Mouse (Mus musculus): ENCODE measurements around the gene Nrxn2. TPM values are rescaled to one million over a fixed set of nuclear protein-coding genes. Genes with fewer than 3 reads are reported as not detected.
A peak's percentile ranks its signal among the peaks of the same experiment; 100 is the strongest.

Nrxn2 gene
- polyA plus RNA-seq, 1 experiment: 7.3 TPM

GRCm38 (mm10) chr19:6377327-6378040, 41.0 kb upstream of the Nrxn2 start:
- DNase-seq: no peak
- Histone ChIP-seq H3K4me1 (ENCODE audit: control insufficient read depth, insufficient read depth, low read length) (no peaks in the 10 kb centered on the region; the same call in 1 of the 2 replicates), H3K4me3 (replicated peaks; ENCODE audit: extremely low read depth, low read depth, low read length) (no peak overlapping the region)
- TF ChIP-seq CTCF (IDR thresholded peaks at IDR 0.05; ENCODE audit: insufficient read depth, low read length) (no peak), POLR2A (IDR thresholded peaks at IDR 0.05; ENCODE audit: borderline replicate concordance, extremely low read depth, low read depth, low read length) (no peak)
- 82% methylated on average over 11 of the region's 11 CpGs for WGBS

- WGBS: 91% methylated on average over 9 of the region's 9 CpGs
- no peak for DNase-seq
- H3K4me1 ChIP-seq (ENCODE audit: control insufficient read depth, insufficient read depth, low read length): peaks cover 8% of the 10 kb centered on the region
- TF ChIP-seq POLR2A (IDR thresholded peaks at IDR 0.05; ENCODE audit: borderline replicate concordance, extremely low read depth, low read depth, low read length) (no peak), CTCF (IDR thresholded peaks at IDR 0.05; ENCODE audit: insufficient read depth, low read length) (no peak)
- H3K4me3 ChIP-seq (replicated peaks; ENCODE audit: extremely low read depth, low read depth, low read length): no peak overlapping the region
These were observed 37.9 kb upstream of the Nrxn2 start for GRCm38 (mm10) chr19:6380411-6381166.

GRCm38 (mm10) chr19:6381238-6381637, 37.3 kb upstream of the Nrxn2 start:
- 96% methylated on average over 5 of the region's 5 CpGs for WGBS
- no peak for DNase-seq
- Histone ChIP-seq H3K4me1 (ENCODE audit: control insufficient read depth, insufficient read depth, low read length) (peaks cover 8% of the 10 kb centered on the region), H3K4me3 (replicated peaks; ENCODE audit: extremely low read depth, low read depth, low read length) (no peak overlapping the region)
- TF ChIP-seq CTCF (IDR thresholded peaks at IDR 0.05; ENCODE audit: insufficient read depth, low read length): no peak
- no peak for TF ChIP-seq POLR2A (IDR thresholded peaks at IDR 0.05; ENCODE audit: borderline replicate concordance, extremely low read depth, low read depth, low read length)

- no peak for DNase-seq
- TF ChIP-seq POLR2A (IDR thresholded peaks at IDR 0.05; ENCODE audit: borderline replicate concordance, extremely low read depth, low read depth, low read length) (no peak), CTCF (IDR thresholded peaks at IDR 0.05; ENCODE audit: insufficient read depth, low read length) (no peak)
- WGBS: 27% methylated on average over 4 of the region's 4 CpGs
- Histone ChIP-seq H3K4me3 (replicated peaks; ENCODE audit: extremely low read depth, low read depth, low read length) (no peak overlapping the region), H3K4me1 (ENCODE audit: control insufficient read depth, insufficient read depth, low read length) (peaks cover 8% of the 10 kb centered on the region)
These were observed 36.1 kb upstream of the Nrxn2 start for GRCm38 (mm10) chr19:6382323-6382924.

GRCm38 (mm10) chr19:6383470-6383869, 35.1 kb upstream of the Nrxn2 start:
- TF ChIP-seq CTCF (IDR thresholded peaks at IDR 0.05; ENCODE audit: insufficient read depth, low read length): no peak
- DNase-seq: no peak
- 31% methylated on average over 5 of the region's 5 CpGs for whole genome bisulfite sequencing
- Histone ChIP-seq H3K4me1 (ENCODE audit: control insufficient read depth, insufficient read depth, low read length) (peaks cover 8% of the 10 kb centered on the region), H3K4me3 (replicated peaks; ENCODE audit: extremely low read depth, low read depth, low read length) (no peak overlapping the region)

- WGBS: 13% methylated on average over 7 of the region's 7 CpGs
- H3K4me1 ChIP-seq (ENCODE audit: control insufficient read depth, insufficient read depth, low read length): peaks cover 8% of the 10 kb centered on the region
- DNase-seq: peak; percentile 40
- peak within 1 kb of the TSS; percentile 42 for H3K4me3 ChIP-seq (replicated peaks; ENCODE audit: extremely low read depth, low read depth, low read length)
- no peak for TF ChIP-seq CTCF (IDR thresholded peaks at IDR 0.05; ENCODE audit: insufficient read depth, low read length)
- peak; percentile 80; the same call in 1 of the 2 replicates for TF ChIP-seq POLR2A (IDR thresholded peaks at IDR 0.05; ENCODE audit: borderline replicate concordance, extremely low read depth, low read depth, low read length)
These were observed 34.4 kb upstream of the Nrxn2 start, which contains the start of gene Pygm for GRCm38 (mm10) chr19:6384128-6384527. Pygm (plus strand) TSS chr19:6384399.

- peaks cover 8% of the 10 kb centered on the region for H3K4me1 ChIP-seq (ENCODE audit: control insufficient read depth, insufficient read depth, low read length)
- no peak for DNase-seq
- no peak for TF ChIP-seq CTCF (IDR thresholded peaks at IDR 0.05; ENCODE audit: insufficient read depth, low read length)
- no peak for TF ChIP-seq POLR2A (IDR thresholded peaks at IDR 0.05; ENCODE audit: borderline replicate concordance, extremely low read depth, low read depth, low read length)
- no peak overlapping the region for H3K4me3 ChIP-seq (replicated peaks; ENCODE audit: extremely low read depth, low read depth, low read length)
- WGBS: 60% methylated on average over 11 of the region's 11 CpGs
These were observed 33.6 kb upstream of the Nrxn2 start for GRCm38 (mm10) chr19:6384954-6385353.

GRCm38 (mm10) chr19:6385419-6385818, 33.1 kb upstream of the Nrxn2 start:
- TF ChIP-seq POLR2A (IDR thresholded peaks at IDR 0.05; ENCODE audit: borderline replicate concordance, extremely low read depth, low read depth, low read length): no peak
- TF ChIP-seq CTCF (IDR thresholded peaks at IDR 0.05; ENCODE audit: insufficient read depth, low read length): no peak
- Histone ChIP-seq H3K4me1 (ENCODE audit: control insufficient read depth, insufficient read depth, low read length) (peaks cover 8% of the 10 kb centered on the region), H3K4me3 (replicated peaks; ENCODE audit: extremely low read depth, low read depth, low read length) (no peak overlapping the region)
- 78% methylated on average over 5 of the region's 5 CpGs for WGBS
- DNase-seq: no peak

- no peak for DNase-seq
- 89% methylated on average over 7 of the region's 7 CpGs for WGBS
- peaks cover 8% of the 10 kb centered on the region for H3K4me1 ChIP-seq (ENCODE audit: control insufficient read depth, insufficient read depth, low read length)
- TF ChIP-seq POLR2A (IDR thresholded peaks at IDR 0.05; ENCODE audit: borderline replicate concordance, extremely low read depth, low read depth, low read length): no peak
- TF ChIP-seq CTCF (IDR thresholded peaks at IDR 0.05; ENCODE audit: insufficient read depth, low read length): no peak
- H3K4me3 ChIP-seq (replicated peaks; ENCODE audit: extremely low read depth, low read depth, low read length): no peak overlapping the region
These were observed 32.7 kb upstream of the Nrxn2 start for GRCm38 (mm10) chr19:6385821-6386220.

Measured in lung, adult 2 months (tissue).